Mouse (Mus musculus) CD8-positive naive resting alpha-beta T cell, adult 2 months (primary cell): ENCODE results near the gene Myo9a.
"Not testable (repeated sequence)": the region's sequence is repeated elsewhere in the genome, so short reads cannot be mapped to it uniquely, and the experiment has no call there.

Experiments used
- DNase-seq, 2 experiments: peaks; one replicate each; pipeline ENCODE4 v3.0.0; 2022; ENCODE audit warnings: low read depth in 2 of 2, low spot score in 2 of 2

The Myo9a gene

GRCm38 (mm10) chr9:59749581-59750265, 973 bp upstream of the Myo9a start:
- DNase-seq, result no peak

GRCm38 (mm10) chr9:59751066-59751581, 428 bp downstream of the Myo9a start:
- peak in 1 of 2 experiments; percentile 74 for DNase-seq

- no peak for DNase-seq
Measured at GRCm38 (mm10) chr9:59751966-59752365, 1.3 kb downstream of the Myo9a start.

- no peak for DNase-seq
Measured at GRCm38 (mm10) chr9:59755199-59755598, 4.5 kb downstream of the Myo9a start.

- DNase-seq, result not testable (repeated sequence)
Measured at GRCm38 (mm10) chr9:59757016-59757415, 6.3 kb downstream of the Myo9a start.

- DNase-seq, result no peak
Measured at GRCm38 (mm10) chr9:59760515-59760914, 9.8 kb downstream of the Myo9a start.

- DNase-seq, result not testable (repeated sequence)
Measured at GRCm38 (mm10) chr9:59766966-59767461, 16.3 kb downstream of the Myo9a start.

GRCm38 (mm10) chr9:59806046-59806774, 55.5 kb downstream of the Myo9a start:
- not testable (repeated sequence) for DNase-seq

- no peak for DNase-seq
Measured at GRCm38 (mm10) chr9:59884551-59884950, 133.9 kb downstream of the Myo9a start.

- DNase-seq, result no peak
Measured at GRCm38 (mm10) chr9:59903382-59903781, 152.7 kb downstream of the Myo9a start.

GRCm38 (mm10) chr9:59914761-59915160, 164.1 kb downstream of the Myo9a start:
- no peak for DNase-seq

GRCm38 (mm10) chr9:59930248-59930647, 179.6 kb downstream of the Myo9a start:
- DNase-seq, result no peak

GRCm38 (mm10) chr9:59935866-59936265, 185.2 kb downstream of the Myo9a start:
- DNase-seq, result not testable (repeated sequence)

GRCm38 (mm10) chr9:59938529-59938928, 187.8 kb downstream of the Myo9a start:
- DNase-seq, result no peak

- no peak for DNase-seq
Measured at GRCm38 (mm10) chr9:59939691-59940090, 189.0 kb downstream of the Myo9a start.

- peak; percentile 40 to 47 for DNase-seq
Measured at GRCm38 (mm10) chr9:59940913-59941884, 190.5 kb downstream of the Myo9a start.

- DNase-seq, result peak; percentile 80 to 83
Measured at GRCm38 (mm10) chr9:59941885-59942350, 191.2 kb downstream of the Myo9a start.

GRCm38 (mm10) chr9:59942501-59943085, 191.9 kb downstream of the Myo9a start:
- no peak for DNase-seq

- DNase-seq, result no peak
Measured at GRCm38 (mm10) chr9:59943826-59944225, 193.1 kb downstream of the Myo9a start.

- DNase-seq, result no peak
Measured at GRCm38 (mm10) chr9:59945241-59945640, 194.5 kb downstream of the Myo9a start.
